Mouse (Mus musculus) E14TG2a.4 (cell line): Measurements from ENCODE around the gene Ccsap.

ENCODE experiments used
- CTCF ChIP-seq: conservative IDR thresholded peaks from 2 replicates; pipeline ENCODE4 v1.5.1; 2014; ENCODE audit warnings: low read length
- POU5F1 ChIP-seq: IDR thresholded peaks from 2 replicates; pipeline ENCODE4 v1.6.1; 2014; ENCODE audit warnings: low read length, borderline replicate concordance

GRCm38 (mm10) chr8:123815325-123815724, 44.7 kb downstream of the Ccsap start:
- TF ChIP-seq CTCF (no peak), POU5F1 (no peak)
